Mouse (Mus musculus): ENCODE measurements around the gene Mog. TPM values are rescaled to one million over a fixed set of nuclear protein-coding genes. Genes with fewer than 3 reads are reported as not detected.
A peak's percentile ranks its signal among the peaks of the same experiment; 100 is the strongest.

Mog gene
- polyA plus RNA-seq (2015; fragmentation: Nextera tagmentation; extraction: Ambion mirVana): 2.4 and 3.7 TPM in 2 replicates

DNA sequence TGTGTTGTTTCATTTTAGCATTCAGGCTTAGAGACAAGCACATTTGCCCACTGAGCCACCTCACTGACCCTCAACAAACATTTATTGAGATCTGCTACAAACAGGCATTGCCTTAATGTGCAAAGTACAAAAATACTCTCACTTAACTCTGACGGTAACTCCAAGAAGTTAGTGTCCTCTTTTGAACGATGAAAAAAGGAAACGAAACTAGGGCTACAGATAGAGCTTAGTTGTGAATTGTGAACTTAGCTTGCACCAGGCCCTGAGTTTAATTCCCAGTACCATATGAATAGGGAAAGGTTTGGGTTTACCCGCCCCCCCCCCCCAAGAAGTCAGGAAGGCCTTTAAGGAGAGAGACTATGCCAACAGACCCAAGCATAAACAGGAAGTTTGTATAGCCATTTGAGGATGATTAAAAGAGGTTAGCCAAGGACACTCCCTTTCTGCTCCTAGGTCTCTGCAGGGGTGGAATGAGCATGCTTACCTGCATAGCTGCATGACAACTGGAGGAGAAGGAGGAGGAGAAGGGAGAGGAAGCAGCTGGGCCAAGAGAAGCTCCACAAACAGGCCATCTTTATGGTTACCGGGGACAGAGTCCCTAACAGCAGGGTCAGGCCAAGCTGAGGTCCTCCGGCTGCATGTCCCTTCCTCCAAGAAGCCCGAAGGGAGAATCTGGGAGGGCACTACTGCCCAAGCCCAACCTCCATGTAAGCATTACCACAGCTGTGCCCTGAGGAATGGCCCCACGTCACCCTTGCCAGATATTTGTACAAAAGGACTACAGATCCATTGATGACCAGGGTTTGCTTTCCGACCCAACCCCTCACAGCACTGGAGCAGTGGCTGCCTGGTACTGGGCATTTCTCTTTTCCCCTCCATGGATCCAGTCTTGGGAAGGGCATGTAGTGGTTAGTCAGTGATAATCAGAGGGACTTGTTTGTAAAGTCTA, at the start of gene Mog:
Gene Mog (minus strand): TSS at position 771 of the 949 bp plus-strand sequence.
- Histone ChIP-seq H3K4me1 (peaks cover 6% of the 10 kb centered on the region; the same call in 1 of the 2 replicates), H3K27ac (no peak within 1 kb of the TSS), H3K4me2 (no peak within 1 kb of the TSS), H3K9ac (no peak within 1 kb of the TSS), H3K4me3 (no peak within 1 kb of the TSS), H3K27me3 (replicated peaks) (no peaks in the 10 kb centered on the region), H3K9me3 (no peaks in the 10 kb centered on the region), H3K36me3 (replicated peaks) (no peaks in the 10 kb centered on the region)
- no peak for ATAC-seq (replicated peaks)
- WGBS: 72% methylated on average over 9 of the region's 9 CpGs

DNA sequence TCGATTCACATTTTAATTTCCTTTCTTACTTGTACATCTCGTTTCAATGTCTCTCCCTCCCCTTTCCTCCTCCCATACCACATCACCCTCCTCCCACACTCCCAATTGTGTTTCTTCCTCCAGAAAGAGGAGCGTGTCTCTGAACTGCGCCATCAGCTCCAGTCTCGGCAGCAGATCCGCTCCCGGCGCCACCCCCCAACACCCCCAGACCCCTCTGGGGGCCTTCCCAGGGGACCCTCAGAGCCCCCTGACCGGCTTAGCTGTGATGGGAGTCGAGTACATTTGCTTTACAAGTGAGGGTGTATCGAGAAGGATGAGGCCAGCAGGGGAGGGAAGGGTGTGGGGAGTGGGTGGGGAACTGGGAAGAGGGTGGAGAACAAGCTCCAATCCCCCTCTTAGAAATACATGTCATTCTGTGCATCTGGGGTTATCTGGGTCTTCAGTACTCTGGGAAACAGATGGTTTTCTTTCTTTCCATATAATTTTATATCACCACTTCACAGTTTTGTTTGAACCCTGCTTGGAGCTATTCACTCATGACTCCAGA, 49.6 kb upstream of the Mog start:
- no peak overlapping the region for H3K4me3 ChIP-seq
- no peak overlapping the region for H3K4me2 ChIP-seq
- peaks cover 53% of the 10 kb centered on the region for H3K36me3 ChIP-seq (replicated peaks)
- no peak overlapping the region for H3K9ac ChIP-seq
- H3K9me3 ChIP-seq: no peaks in the 10 kb centered on the region
- no peak for ATAC-seq (replicated peaks)
- H3K4me1 ChIP-seq: no peaks in the 10 kb centered on the region
- no peaks in the 10 kb centered on the region for H3K27me3 ChIP-seq (replicated peaks)
- 28% methylated on average over 11 of the region's 11 CpGs for WGBS
- 0 out of 2 replicates have a peak overlapping the region, but pooled peaks have one; percentile 34 for H3K27ac ChIP-seq

DNA sequence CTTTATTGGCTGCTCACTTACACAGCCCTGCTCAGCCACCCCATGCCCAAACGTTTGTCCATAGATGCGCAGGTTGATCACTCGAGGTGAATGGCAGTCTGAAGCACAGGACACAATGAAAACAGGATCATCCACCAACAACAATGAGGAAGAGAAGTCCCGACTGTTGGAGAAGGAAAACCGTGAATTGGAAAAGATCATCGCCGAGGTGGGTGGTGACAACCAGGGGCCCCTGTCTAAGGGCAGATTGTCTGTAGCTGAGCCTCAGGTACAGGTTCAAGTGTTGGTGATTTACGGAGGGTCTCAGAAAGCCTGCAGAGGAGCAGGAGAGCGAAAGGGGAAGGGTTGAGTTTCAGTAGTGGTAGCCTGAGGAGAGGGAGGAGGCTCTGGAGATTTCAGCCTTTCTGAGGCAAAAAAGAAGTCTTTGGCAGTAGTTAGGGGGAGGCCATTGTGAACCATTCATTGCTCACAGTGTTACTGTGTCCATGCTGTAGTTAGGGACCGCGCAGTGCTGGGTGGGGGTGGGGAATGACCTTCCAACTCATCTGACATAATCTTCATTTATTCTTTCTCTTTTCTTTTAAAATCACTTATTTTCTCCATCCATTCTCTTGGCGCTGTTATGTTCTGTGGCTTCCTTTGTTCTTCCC, 49.0 kb upstream of the Mog start:
- Histone ChIP-seq H3K4me2 (no peak overlapping the region), H3K9ac (no peak overlapping the region), H3K9me3 (no peaks in the 10 kb centered on the region), H3K4me1 (no peaks in the 10 kb centered on the region), H3K27me3 (replicated peaks) (no peaks in the 10 kb centered on the region), H3K4me3 (no peak overlapping the region), H3K27ac (peak overlapping the region; percentile 49), H3K36me3 (replicated peaks) (peaks cover 59% of the 10 kb centered on the region)
- no peak for ATAC-seq (replicated peaks)
- WGBS: 51% methylated on average over 12 of the region's 12 CpGs

DNA sequence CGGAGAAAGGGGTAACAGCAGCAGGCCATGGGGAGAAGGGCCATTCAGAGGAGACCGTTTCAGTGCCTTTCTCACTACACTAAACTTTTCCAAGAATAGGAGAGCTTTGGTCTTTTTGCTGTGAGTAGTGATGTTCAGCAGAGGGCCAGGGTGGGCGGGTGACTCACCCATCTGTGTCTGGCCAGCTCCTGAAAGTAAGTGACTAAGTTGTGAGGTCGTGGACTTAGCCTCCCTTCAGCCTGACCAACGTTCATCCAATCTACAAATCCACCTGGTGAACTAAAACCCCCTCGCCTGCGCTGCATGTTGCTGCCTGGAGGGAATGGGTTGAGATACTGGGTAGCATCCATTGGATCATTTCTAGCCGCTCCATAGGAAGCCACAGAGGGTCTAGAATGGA, 46.9 kb upstream of the Mog start:
- H3K27ac ChIP-seq: no peak overlapping the region
- no peak overlapping the region for H3K9ac ChIP-seq
- H3K4me3 ChIP-seq: no peak overlapping the region
- peaks cover 64% of the 10 kb centered on the region for H3K36me3 ChIP-seq (replicated peaks)
- no peak for ATAC-seq (replicated peaks)
- H3K27me3 ChIP-seq (replicated peaks): no peaks in the 10 kb centered on the region
- H3K4me2 ChIP-seq: no peak overlapping the region
- H3K4me1 ChIP-seq: no peaks in the 10 kb centered on the region
- WGBS: 90% methylated on average over 8 of the region's 8 CpGs
- H3K9me3 ChIP-seq: no peaks in the 10 kb centered on the region

DNA sequence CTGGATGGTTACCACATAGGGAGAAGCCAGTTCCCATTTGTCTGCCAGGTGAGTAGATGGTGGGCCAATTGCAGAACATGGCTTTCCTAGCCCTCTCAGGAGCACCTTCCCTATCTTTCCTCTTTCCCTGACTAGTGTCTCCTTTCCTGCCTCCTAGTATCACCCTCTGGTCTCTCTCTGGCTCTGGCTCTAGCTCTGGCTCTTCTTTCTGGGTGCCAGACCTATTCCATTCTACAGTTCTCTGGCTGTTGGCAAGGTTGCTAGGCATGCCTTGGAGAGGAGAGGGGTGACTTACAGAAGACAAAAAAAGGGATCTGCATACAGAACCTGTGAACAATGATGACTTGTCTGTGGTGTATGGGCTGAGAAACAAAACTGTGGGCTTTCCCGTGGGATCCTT, 44.7 kb upstream of the Mog start:
- Histone ChIP-seq H3K9me3 (no peaks in the 10 kb centered on the region), H3K9ac (no peak overlapping the region), H3K27ac (no peak overlapping the region), H3K4me1 (no peaks in the 10 kb centered on the region), H3K27me3 (replicated peaks) (no peaks in the 10 kb centered on the region), H3K4me3 (no peak overlapping the region), H3K4me2 (no peak overlapping the region), H3K36me3 (replicated peaks) (peaks cover 73% of the 10 kb centered on the region)
- ATAC-seq (replicated peaks): no peak
- 76% methylated on average over 1 of the region's 1 CpGs for WGBS

DNA sequence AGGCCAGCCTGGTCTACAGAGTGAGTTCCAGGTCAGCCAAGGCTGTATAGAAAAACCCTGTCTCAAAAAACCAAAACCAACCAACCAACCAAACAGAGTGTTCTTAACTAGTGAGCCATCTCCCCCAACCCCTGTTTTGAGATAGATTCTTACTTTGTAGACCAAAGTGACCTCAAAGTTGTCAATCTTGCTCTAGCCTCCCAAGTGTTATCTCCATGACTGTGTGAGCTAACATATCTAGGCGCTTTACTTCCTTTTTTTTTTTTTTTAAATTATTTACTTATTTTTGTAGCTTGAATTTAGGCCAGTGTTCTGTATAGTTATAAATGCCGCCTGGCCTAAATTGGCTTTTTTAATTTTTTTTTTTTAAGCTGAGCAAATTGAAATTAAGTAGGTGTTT, 42.8 kb upstream of the Mog start:
- no peak for ATAC-seq (replicated peaks)
- 100% methylated on average over 2 of the region's 2 CpGs for WGBS

DNA sequence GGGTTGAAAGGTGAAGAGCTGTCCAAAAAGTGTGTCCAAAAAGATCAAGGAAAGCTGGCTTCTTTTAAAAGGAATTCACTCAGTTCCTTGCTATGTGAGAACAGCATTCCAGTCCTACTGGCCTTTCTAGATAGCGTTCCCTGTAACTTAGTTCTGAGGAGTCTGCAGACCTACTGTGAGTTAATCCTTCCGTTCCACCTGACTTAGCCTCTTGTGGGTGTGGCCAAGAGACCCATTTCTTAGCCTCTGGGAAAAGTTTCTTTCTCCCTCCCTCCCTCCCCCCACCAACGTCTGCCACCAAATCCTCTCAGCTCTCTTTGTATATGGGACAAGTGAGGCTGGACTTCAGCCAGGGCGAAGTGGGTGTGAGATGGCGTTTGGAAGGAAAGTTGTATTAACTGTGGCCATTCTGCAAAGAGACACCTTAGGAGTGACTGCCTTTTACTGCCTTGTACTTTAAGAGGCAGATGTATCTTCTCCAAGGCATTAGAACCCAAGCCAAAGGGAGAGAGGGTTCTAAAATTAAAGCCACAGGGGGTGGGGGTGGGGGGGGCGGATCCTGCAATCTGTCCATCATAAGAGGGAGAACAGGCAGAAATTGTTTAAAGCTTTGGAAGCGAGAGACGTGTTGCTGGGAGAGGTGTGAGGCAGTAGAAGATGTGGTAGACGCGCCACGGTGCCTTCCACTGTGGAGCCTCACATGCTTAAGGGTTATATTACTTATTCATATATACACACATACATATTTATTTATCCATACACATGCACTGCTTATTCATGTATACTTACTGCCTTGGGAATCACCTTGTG, 40.7 kb upstream of the Mog start:
- no peaks in the 10 kb centered on the region for H3K9me3 ChIP-seq
- no peaks in the 10 kb centered on the region for H3K4me1 ChIP-seq
- 0 out of 2 replicates have a peak, but pooled peaks have one; percentile 22 for ATAC-seq (replicated peaks)
- 48% methylated on average over 11 of the region's 11 CpGs for WGBS
- H3K36me3 ChIP-seq (replicated peaks): peaks cover 58% of the 10 kb centered on the region
- no peak overlapping the region for H3K27ac ChIP-seq
- H3K4me2 ChIP-seq: no peak overlapping the region
- H3K9ac ChIP-seq: no peak overlapping the region
- H3K4me3 ChIP-seq: no peak overlapping the region
- H3K27me3 ChIP-seq (replicated peaks): no peaks in the 10 kb centered on the region

More for the DNA sequence above, 42.8 kb upstream of the Mog start:
- H3K27ac ChIP-seq: no peak overlapping the region
- no peaks in the 10 kb centered on the region for H3K9me3 ChIP-seq
- no peak overlapping the region for H3K4me3 ChIP-seq
- H3K9ac ChIP-seq: no peak overlapping the region
- no peak overlapping the region for H3K4me2 ChIP-seq
- peaks cover 72% of the 10 kb centered on the region for H3K36me3 ChIP-seq (replicated peaks)
- no peaks in the 10 kb centered on the region for H3K4me1 ChIP-seq
- no peaks in the 10 kb centered on the region for H3K27me3 ChIP-seq (replicated peaks)

DNA sequence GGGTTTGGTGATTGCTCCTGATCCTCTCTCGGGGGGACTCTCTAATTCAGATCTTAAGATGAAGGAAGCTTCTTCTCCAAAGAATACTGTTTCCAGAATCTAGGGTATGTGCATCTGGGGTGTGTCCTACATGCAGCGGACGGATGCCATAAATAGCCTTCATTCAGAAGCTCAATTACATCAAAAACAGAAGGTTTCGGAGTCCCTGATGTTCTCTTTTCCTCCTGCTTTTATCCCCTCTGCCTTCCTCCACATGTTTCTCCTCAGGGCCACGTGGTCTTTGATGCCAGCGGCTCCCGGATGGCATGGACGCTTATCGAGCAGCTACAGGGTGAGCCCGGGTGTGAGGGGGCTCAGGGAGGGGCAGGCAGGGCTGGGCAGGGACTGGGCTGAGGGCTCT, 39.9 kb upstream of the Mog start:
- no peaks in the 10 kb centered on the region for H3K27me3 ChIP-seq (replicated peaks)
- no peaks in the 10 kb centered on the region for H3K9me3 ChIP-seq
- H3K4me3 ChIP-seq: no peak overlapping the region
- H3K36me3 ChIP-seq (replicated peaks): peaks cover 56% of the 10 kb centered on the region
- H3K4me2 ChIP-seq: no peak overlapping the region
- 67% methylated on average over 10 of the region's 10 CpGs for WGBS
- ATAC-seq (replicated peaks): no peak
- H3K9ac ChIP-seq: no peak overlapping the region
- H3K27ac ChIP-seq: no peak overlapping the region
- H3K4me1 ChIP-seq: no peaks in the 10 kb centered on the region

DNA sequence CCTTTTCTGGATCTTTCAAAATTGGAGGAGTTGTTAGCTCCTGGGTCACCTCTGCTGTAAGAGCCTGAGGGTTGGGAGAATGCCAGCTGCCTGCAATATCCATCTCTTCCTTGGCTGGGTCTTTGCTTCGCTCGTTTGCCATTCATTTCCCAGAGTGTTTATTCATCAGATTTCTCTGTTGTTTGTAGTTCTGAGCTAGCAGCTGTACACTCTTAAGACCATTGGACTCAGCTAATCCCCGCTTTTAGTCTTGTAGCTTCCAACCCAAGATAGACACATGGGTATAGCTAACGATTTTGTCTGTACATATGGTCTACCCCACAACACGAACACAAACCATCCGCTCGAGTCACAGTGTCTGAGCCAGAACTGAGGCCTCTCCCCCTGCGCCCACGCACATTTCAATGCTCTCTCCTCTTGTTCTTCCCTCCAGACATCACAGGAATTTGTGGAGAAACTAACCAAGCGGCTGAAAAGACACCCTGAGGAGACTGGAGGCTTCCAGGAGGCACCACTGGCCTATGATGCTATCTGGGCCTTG, 39.0 kb upstream of the Mog start:
- peaks cover 49% of the 10 kb centered on the region for H3K36me3 ChIP-seq (replicated peaks)
- ATAC-seq (replicated peaks): no peak

DNA sequence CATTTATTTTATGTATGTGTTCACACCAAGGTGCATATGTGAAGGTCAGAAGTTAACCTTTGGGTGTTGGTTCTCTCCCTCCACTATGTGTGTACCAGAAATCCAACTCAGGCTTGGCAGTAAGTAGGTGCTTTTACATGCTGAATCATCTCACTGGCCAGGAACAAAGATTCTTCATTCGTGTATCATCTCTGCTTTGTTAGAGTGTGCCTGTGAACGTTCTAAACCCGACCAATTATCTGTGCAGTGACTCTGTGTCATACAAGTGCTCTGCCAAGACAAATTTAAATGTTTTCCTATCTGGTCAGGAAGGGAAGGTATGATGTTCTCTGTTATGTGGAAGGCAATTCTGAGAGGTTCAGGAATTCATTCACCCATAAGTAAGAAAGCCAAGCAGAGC, 38.2 kb upstream of the Mog start:
- no peak for ATAC-seq (replicated peaks)

More for the DNA sequence above, 39.0 kb upstream of the Mog start:
- Histone ChIP-seq H3K27ac (0 out of 2 replicates have a peak overlapping the region, but pooled peaks have one; percentile 13), H3K4me2 (no peak overlapping the region), H3K4me3 (no peak overlapping the region), H3K9ac (no peak overlapping the region), H3K27me3 (replicated peaks) (no peaks in the 10 kb centered on the region), H3K9me3 (no peaks in the 10 kb centered on the region), H3K4me1 (no peaks in the 10 kb centered on the region)
- WGBS: 73% methylated on average over 10 of the region's 10 CpGs

DNA sequence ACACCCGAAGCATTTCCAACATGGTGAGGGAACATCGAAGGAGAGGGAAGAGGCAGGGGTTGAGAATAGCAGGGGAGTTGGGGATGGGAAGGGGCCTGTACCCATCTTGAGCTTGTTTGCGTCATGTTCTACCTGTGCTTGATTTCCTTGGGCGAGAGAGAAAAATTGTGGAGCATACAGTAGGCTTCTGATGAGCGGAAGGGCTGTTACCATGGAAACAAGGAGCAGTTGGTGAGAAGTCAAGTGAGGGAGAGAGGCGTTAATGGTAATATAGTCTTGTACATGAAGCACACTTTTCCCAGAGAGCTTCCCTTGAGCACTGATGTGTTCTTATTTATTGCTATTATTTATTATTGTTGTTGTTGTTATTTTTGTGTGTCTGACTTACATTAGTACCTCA, 33.8 kb upstream of the Mog start:
- no peak overlapping the region for H3K9ac ChIP-seq
- no peak overlapping the region for H3K4me2 ChIP-seq
- no peak overlapping the region for H3K4me3 ChIP-seq
- H3K36me3 ChIP-seq (replicated peaks): peaks cover 42% of the 10 kb centered on the region
- 63% methylated on average over 6 of the region's 6 CpGs for WGBS
- no peaks in the 10 kb centered on the region for H3K27me3 ChIP-seq (replicated peaks)
- no peak overlapping the region for H3K27ac ChIP-seq
- peaks cover 20% of the 10 kb centered on the region for H3K4me1 ChIP-seq
- ATAC-seq (replicated peaks): 0 out of 2 replicates have a peak, but pooled peaks have one; percentile 53
- H3K9me3 ChIP-seq: no peaks in the 10 kb centered on the region

More for the DNA sequence above, 38.2 kb upstream of the Mog start:
- Histone ChIP-seq H3K9me3 (no peaks in the 10 kb centered on the region), H3K4me3 (no peak overlapping the region), H3K4me2 (no peak overlapping the region), H3K4me1 (peaks cover 6% of the 10 kb centered on the region; the same call in 1 of the 2 replicates), H3K36me3 (replicated peaks) (peaks cover 49% of the 10 kb centered on the region), H3K27me3 (replicated peaks) (no peaks in the 10 kb centered on the region), H3K9ac (no peak overlapping the region), H3K27ac (no peak overlapping the region)
- 67% methylated on average over 3 of the region's 3 CpGs for WGBS

Data from midbrain, embryonic 15.5 days (tissue).